Mouse (Mus musculus): ENCODE measurements at regions not wholly inside any gene's neighbourhood (a gene's known extent, or its start where the extent isn't known, plus 50 kb on each side); places are given as distances from the start of the nearest gene placed in this dataset.

DNA sequence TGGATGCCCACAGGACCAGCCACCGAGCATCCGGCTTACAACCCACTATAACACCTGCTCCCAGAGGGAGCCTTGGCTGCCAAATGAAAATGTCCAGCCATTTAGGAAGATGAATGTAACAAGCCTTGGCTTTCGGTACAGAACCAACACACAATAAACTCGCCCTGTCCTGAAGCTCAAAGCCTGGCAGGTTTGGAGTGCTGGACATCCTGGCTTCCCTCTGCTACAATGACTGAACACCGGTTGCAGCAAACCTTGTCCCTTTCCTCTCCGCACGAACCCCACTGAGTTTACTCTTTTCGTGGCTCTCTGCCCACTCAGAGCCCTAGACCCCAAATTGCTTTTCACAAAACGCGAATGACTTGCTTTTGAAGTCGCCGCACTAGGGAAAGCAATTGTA is 441.9 kb downstream of the Glrx3 start:
- in situ Hi-C loops (cut with MboI, MseI): no loop called here

DNA sequence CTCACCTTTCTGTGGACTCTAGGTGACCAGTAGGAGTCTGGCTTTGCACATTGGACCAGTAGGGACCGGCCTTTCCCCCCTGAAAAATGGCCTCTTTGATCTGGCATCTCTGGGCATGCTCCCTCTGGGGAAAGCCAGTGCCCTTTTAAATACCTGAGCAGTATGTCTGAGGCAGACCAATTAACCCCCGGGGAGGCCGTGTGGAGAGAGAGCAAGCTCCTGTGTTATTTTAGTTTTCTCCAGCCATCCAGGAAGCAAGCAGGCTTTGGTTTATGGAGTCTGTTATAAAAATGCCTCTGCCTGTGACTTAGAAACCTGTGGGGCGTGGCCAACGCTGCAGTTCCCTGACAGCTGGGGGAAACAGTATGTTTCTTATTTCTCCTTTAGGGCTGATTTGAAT is 445.5 kb downstream of the Glrx3 start:
- in situ Hi-C loops (cut with MboI, MseI): no loop called here

DNA sequence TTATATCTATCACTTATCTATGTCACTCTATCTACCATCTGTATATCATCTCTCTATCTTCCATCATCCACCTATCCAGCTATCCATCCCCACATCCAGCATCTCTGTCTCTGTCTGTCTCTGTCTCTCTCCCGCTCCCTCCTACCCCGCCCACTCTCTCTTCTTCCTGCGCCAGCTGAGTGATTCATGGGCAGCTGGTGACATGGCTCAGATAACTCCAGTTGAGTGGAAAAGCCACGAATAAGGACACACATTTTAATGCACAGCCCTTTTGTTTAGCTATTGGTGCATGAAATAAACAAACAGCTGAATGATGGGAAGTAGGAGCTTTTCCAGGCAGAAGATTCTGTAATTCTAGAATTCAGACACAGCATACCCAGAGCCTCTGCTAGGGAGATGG is 446.3 kb downstream of the Glrx3 start:
- in situ Hi-C loops (cut with MboI, MseI): no loop called here

DNA sequence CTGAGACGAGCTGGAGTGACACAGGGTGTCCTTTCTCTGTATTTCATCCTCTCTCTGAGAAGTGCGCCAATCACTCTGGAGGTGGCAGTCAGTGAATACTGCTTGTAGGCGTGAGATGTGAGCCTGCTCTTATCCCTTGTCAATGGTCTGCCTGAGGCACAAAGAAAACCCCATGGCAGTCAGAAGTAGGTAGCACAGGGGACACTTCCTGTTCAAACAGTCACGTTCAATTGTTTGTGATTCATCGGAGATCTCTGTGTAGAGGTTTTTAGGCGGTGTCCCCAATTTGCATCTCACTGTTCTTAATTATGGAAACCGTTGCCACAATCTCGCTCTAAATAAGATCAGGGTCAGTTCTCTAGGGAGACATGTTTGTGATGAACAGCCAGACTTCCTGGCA is 447.7 kb downstream of the Glrx3 start:
- in situ Hi-C loops (cut with MboI, MseI): no loop called here

DNA sequence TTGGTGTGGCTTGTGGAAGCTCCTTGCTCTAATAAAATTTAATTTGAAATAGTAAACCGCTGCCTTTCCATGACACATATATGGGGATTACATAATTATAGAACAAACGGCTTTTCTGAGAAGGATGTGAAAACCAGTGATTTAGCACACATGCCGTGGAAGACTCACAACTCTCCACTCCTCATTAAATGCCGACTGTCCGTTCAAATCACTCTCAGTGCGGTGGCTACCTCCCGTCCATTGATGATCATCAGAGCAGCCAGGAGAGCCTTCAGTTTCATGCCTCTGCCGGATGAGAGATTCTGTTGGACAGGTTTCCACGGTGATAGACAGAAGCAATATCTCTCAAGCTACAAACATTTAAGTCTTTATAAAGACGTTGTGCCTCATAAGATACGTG is 451.3 kb downstream of the Glrx3 start:
- in situ Hi-C loops (cut with MboI, MseI): no loop called here

DNA sequence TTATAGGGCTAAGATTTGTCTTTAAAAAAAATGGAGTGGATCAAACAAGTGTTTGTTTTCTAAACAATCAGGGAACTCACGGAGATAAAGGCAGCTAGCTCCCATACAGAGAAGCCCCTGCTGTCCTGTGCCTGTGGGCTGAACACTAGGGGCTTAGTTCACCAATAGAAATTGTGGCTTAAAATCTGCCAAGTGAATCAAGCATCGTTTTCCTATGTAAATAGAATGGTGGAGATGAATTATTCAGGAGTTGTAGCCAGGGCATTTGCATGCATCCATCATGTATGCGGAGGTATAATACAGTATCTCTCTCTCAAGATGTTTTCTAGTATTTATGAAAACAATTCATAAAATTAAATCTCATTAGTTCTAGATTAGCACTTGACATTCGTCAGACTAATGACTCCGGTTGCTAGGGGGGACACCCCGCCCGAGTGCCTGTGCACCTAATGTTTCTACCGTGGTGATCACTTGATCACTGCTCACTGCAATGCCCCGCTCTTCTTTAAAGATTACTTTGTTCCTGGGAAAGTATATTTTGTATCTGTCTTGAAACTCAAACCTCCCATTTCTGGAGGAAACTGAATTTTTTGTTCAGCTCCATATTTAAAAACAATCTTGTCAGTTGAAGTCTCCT is 469.1 kb downstream of the Glrx3 start:
- in situ Hi-C loops (cut with MboI, MseI): no loop called here

DNA sequence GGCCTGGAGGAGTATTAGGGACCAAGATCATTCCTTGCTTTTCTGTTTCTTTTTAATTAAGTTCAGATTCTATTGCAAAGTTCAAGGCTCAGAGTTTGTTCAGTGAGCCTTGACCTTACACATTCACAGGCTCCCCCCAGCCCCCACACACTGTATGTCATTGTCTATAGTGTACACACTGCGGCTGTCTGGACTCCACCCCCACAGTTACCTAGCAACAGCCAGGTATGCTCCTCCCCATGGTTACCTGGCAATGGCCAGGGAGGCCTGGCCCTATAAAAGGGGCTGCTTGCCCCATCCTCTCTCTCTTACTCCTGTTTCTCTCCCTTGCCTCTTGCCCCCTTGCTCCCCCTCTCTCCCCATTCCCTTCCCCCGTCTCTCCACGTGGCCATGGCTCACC is 472.0 kb downstream of the Glrx3 start:
- in situ Hi-C loops (cut with MboI, MseI): no loop called here

DNA sequence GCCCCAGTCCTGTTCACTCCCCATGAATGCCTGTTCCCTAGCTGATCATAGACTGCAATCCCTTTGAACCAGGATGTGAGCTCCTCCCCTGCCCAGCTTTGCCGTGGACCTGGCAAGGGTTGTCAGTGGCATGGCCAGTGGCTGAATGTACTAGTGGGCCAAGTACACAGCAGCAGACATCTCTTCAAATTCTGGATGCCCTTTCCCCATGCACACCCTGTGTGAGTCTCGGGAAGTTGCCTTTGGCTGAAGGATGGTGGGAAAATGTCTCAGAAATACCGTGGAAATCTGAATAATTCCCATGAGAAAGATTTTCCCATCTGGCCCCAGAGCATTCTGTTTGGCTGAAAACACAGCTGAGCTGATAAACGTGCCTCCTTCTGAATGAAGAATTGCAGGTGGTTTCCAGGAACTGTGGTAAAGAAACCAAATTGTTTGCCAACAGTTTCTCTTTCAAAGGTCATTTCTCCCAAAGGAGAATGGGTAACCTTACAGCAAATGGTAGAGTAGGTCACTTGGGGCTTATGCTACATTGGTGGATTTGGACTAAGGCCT is 476.2 kb downstream of the Glrx3 start:
- in situ Hi-C loops (cut with MboI, MseI): no loop called here

DNA sequence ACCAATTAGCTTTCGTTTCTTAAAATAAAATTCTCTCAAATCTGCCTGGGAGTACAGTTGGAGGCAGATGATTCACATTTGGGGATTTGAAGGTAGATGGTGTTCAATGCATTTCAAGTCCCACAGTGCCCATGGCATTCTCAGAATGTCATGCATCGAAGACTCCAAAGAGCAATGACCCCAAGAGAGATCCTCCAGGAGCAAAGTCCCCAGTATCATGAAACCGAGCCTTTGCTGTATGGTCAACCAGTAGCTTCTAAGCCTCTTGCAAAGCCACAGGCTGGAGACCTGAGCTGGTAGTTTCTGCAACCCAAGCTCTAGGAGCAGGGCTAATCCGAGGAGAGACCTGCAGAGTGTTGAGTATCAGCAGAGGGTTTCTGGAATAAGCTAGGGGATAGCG is 477.1 kb downstream of the Glrx3 start:
- in situ Hi-C loops (cut with MboI, MseI): no loop called here

DNA sequence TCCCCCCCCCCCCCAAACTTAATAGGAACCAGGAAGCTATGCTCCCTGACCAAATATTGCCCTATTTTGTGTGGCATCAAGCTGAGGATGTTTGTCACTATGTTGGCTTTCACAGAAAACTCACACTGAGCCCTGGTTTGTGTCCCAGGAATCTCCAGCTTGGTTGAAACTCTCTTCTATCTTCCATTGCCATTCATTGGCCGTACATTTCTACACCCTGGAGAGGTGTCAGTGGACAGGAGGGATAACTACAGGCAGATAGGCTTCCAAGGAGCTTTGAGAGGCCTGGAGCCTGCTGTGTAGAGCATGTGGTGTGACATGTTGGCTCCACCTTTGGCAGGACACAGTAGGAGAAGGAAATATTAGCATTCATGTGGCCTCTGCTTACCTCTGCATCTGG is 478.9 kb downstream of the Glrx3 start:
- in situ Hi-C loops (cut with MboI, MseI): no loop called here

DNA sequence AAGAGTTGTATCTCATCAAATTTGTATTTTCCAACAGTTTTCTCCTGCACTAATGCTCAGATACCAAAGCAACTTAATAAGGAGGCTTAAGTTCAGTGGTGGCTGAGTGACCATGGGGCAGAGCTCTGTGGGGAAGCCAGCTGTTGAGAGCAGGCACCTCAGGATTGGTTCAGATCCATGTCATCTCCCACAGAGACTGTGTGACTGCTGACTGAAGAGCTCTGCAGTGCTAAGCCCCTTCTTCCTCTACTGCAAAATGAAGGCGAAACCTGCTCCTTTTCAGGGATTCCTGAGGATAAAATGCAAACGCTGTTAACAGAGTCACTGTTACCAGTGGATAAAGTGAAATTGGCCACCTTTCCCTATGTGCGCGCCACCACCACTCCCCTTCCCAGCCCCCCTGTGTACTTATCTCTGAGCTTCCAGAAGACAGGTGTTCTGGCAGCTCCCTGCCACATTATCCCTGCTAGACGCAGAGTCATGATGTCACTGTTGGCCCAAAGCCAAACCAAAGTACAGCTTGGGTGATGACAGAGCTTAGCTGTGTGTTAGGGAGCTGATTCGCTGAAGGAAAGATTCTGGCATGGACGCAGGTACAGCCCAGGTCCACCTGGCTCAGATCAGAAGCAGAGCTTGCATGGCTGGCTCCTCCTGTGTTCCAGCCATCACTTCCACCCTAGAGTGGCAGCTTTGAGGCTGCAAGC is 472.9 kb downstream of the Tcerg1l start:
- in situ Hi-C loops (cut with MboI, MseI): no loop called here

DNA sequence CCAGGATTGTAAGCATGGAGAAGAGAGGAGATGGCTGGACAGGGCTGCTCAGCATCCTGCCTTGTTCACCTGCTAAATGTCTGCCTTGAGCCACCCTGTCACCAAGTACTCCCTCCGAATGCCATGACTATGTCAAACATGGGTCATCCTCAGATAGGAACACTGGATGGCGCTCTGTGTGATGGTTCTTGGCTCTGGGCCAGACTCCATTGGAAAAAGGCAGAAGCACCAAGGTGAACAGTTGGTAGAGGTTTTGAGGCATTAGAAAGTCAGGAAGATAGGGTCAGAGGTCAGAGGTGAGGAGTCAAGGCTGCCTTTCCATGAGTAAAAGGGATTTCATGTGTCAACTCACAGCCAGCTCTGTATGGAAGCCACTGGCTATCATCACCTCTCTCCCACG is 471.9 kb downstream of the Tcerg1l start:
- in situ Hi-C loops (cut with MboI, MseI): no loop called here

DNA sequence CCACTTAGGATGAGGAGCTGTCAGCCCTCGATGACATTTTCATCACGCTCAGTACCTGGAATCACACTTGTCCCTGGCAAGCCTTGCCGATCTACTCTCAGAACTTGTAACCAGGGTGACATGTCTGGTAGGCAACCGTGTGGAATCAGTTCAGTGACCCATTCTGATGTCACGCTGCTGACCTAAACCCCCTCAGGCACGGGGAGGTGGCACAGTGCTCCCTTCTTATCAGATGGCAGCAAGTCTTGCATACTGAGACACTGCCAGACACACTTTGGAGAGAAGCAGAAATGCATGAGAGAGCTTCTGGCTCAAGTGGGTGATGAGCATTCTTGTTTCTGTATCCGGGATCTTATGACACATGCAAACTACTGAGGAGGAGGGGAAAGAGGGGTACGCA is 470.2 kb downstream of the Tcerg1l start:
- in situ Hi-C loops (cut with MboI, MseI): no loop called here

DNA sequence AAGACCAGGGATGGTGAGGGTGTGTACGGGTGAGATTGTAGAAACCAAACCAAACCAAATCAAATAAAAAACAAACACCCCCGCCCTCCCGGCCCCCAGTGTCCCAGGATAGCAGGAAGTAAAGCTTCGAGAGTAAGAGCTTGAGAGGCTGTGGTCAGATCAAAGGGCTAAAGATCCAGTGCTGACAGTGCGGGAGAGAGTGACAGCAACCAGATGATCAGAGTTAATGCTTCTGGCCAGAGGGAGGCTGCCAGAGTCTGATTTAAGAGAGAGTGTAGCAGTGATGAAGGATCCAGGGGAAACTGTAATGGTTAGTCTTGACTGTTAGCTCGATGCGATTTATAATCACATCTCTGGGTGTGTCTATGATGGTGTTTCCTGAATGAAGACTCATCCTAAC is 467.3 kb downstream of the Tcerg1l start:
- in situ Hi-C loops (cut with MboI, MseI): no loop called here

DNA sequence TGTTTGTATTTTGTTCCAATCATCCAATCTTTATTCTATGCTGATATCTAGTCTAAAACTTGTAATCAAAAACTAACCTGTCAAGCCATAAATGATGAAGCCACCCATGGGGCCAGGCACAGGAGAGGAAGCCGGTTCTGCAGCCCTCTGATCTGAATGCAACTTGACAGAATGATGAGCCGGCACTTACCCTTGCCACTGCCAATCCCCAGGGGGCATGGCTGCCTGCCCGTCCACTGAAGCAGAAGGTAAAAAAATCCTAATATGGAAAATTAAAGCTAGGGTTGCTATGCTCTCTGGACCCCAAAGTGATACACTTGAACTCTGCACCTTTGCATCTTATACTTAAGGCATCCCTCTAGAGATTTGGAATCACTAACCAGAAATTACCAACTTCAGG is 461.6 kb downstream of the Tcerg1l start:
- in situ Hi-C loops (cut with MboI, MseI): no loop called here

DNA sequence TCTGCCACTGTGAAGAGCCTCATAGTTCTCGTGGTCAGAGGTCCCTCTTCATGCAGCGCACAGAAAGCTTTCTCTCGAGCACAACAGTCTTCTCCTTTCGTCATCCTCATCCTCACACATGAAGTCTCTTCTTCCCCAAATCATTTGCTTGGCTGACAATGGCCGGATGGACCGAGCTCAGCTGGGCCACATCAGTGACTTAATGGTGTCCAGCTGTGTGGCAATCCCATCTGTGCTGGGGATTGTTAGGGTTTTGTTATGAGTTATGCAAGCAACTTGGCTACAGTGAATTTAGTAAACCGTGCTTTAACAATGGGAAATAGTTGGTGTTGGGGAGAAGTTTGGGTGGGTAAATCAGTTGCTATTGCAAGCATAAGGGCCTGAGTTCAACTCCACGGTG is 458.4 kb downstream of the Tcerg1l start:
- in situ Hi-C loops (cut with MboI, MseI): no loop called here

DNA sequence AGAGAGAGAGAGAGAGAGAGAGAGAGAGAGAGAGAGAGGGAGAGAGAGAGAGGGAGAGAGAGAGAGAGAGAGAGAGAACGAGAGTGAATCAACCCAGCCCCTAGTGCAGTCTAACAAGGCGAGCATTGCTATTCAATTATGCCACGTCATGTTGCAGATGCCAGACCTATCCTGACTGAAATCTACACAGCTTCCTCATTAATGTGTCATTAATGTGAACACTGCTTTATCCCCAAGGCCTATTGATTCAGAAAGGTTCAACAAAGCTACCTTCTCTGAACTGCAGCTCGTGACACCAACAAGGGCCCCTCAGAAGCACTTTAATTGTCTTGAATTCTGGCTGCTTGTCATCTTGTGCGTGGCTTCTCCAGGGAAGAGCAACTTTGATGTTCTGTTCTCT is 457.4 kb downstream of the Tcerg1l start:
- in situ Hi-C loops (cut with MboI, MseI): no loop called here

DNA sequence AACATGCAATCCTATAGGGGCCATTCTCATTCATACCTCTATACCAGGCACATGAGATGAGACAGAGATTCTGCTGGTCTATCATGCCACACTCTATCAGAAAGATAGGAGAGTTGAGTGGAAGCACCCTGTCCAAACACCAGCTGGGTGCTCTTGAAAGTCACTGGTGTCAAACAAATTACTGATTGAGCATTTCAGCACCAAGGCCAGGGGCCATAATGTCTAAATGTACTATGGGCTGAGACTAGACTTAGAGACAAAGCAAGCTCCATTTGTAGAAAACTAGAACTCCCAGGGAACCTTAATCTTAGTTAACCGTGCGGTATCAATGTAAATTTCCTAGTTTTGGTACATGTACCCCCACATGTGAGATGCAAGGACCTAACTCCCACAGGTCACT is 452.5 kb downstream of the Tcerg1l start:
- in situ Hi-C loops (cut with MboI, MseI): no loop called here

DNA sequence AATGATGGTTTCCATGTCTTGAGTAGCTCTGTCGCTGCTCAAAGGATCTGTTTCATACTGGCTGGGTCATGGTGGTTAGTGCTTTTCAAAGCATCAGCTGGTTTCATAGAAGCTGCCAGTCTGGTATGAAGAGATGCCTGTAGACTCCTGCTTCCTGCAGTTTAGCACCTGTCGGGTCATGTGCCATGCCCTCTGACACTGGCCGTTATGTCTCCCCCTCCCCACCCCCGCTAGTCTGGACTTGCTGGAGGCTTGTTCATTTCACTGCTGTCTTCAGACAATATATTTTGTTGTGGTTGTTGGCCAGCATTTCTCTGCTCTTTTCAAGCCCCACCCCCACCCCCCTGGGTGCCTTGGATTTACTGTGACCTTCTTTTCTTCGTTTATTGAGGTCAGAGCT is 450.1 kb downstream of the Tcerg1l start:
- in situ Hi-C loops (cut with MboI, MseI): no loop called here

DNA sequence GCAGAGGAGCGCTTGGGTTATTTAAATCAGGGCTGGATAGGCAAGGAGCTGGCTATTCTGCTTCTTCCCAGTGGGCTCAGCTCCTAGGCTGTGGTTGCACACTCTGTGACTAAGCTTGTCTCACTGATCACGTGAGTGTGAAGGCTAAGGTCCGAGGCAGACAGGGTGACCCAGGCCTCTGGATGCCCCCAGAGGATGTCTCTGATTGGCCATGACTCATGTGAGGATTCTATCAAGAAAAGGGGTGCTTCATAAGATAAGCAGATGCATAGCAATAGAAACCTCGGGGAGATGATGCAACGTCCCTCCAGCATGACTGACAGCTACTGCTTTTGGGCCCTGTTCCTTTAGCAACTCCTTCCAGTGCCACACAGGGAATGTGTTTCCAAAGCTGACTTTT is 440.2 kb downstream of the Tcerg1l start:
- in situ Hi-C loops (cut with MboI, MseI): no loop called here

DNA sequence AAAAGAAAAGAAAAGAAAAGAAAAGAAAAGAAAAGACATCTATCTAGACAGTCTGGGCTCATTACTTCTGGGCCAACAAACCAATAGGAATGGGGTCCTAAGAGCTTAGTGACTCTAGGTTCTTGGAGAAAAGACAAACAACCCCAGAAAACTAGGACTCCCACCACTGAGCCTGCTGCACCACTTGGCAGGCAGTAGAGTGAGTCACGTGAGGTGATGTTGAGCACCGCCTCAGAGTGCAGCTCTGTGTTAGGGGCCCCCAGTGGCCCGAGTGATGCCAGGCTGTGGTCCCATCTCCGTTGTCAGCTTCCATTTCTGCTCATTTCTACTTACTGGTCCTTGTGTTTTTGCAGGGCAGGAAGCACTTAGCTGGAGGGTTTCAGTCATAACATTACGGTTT is 439.7 kb downstream of the Tcerg1l start:
- in situ Hi-C loops (cut with MboI, MseI): no loop called here

DNA sequence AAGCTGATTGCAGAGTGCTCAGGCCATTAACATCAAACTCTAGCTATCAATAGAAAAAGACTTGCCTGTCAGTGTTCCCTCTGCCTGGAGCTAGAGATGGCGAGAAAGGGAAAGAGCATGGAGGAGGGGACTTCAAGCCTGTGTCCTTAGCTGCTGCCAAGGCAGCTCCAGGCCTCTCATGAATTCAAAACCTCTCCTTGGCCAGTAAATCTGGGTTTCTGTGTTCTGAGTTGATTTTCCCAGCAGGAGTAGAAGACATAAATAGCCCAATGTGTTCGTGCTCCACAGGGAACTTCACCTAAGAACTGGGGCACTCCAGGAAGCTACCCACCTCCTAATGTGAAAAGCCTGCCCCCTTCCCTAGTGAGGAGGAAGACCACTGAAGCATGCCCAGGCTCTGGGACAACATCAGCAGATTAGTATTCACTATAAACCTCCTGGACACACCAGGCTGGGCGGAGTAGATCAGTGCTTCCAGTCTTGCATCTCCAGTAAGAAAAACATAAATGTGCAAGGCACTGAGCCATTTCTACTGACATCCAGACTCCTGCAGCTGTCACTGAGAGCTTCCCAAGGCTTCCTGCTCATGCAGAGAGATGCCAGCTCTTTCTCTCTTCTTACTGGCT is 433.9 kb downstream of the Tcerg1l start:
- in situ Hi-C loops (cut with MboI, MseI): no loop called here

DNA sequence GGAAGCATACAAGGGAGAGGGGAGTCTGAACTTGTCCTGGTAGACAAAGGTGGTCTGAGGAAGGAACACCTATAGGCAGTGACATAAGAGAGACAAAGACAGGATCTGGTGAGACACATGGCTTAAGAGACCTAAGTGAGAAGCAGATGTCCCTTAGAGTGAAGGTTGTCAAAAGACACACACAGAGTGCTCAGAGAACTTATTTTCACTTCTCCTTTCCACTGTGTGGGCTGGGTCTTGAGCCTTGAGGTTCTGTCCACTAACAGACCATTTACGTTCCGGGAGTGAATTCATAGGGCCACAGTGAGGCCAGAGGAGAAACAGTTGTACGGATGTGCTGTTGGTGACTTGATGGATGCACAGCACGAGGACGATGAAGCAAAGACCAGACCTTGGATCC is 422.8 kb downstream of the Tcerg1l start:
- in situ Hi-C loops (cut with MboI, MseI): no loop called here

Data from regulatory T cell (primary cell).